Mouse (Mus musculus) cerebellum, adult 2 months (tissue): ENCODE measurements at regions not wholly inside any gene's neighbourhood (a gene's known extent, or its start where the extent isn't known, plus 50 kb on each side); places are given as distances from the start of the nearest gene placed in this dataset.
"Not testable (repeated sequence)": the region's sequence is repeated elsewhere in the genome, so short reads cannot be mapped to it uniquely, and the experiment has no call there.

Experiments
- DNase-seq, 2 experiments: peaks; one replicate each; pipeline ENCODE4 v3.0.0; 2021
- H3K27ac ChIP-seq: fragments of 200-500 bp; 2 replicates; pipeline ENCODE4 v1.5.1; 2012; ENCODE audit warnings: low read length, control low read depth, inconsistent platforms; ENCODE audit not compliant: insufficient read depth
- H3K27me3 ChIP-seq: fragments of 200-500 bp; 2 replicates; pipeline ENCODE4 v1.6.1; 2012; ENCODE audit warnings: inconsistent platforms, mild to moderate bottlenecking, low read length, moderate library complexity; ENCODE audit not compliant: control insufficient read depth, insufficient read depth
- H3K4me1 ChIP-seq: fragments of 200-500 bp; 2 replicates; pipeline ENCODE4 v1.6.1; 2011; ENCODE audit warnings: low read length; ENCODE audit not compliant: control insufficient read depth, insufficient read depth
- H3K4me3 ChIP-seq: fragments of 200-500 bp; replicated peaks from 2 replicates; pipeline ENCODE3; 2011; ENCODE audit warnings: mild to moderate bottlenecking, low read depth, low read length, control low read depth; ENCODE audit not compliant: insufficient read depth
- CTCF ChIP-seq: fragments of 200-500 bp; IDR thresholded peaks from 2 replicates; pipeline ENCODE4 v1.5.1; 2011; ENCODE audit warnings: low read depth, mild to moderate bottlenecking, control low read depth, low read length, moderate library complexity, borderline replicate concordance; ENCODE audit not compliant: insufficient read depth
- POLR2A ChIP-seq: fragments of 200-500 bp; IDR thresholded peaks from 2 replicates; pipeline ENCODE4 v1.6.1; 2011; ENCODE audit warnings: low read length, control low read depth, borderline replicate concordance; ENCODE audit not compliant: insufficient read depth
- WGBS: fragments of 180-500 bp; shearing (Covaris S2); methylation state at CpG from one replicate; pipeline ENCODE4 v1.1.7; 2018; 5-methylcytosine and 5-hydroxymethylcytosine counted together

- H3K4me1 ChIP-seq = peaks cover 21% of the 10 kb centered on the region; the same call in 1 of the 2 replicates
- no peaks in the 10 kb centered on the region for H3K27me3 ChIP-seq
- no peak for TF ChIP-seq POLR2A
- TF ChIP-seq CTCF = no peak
- no peak for DNase-seq
- no peak overlapping the region for H3K4me3 ChIP-seq
- no peak overlapping the region for H3K27ac ChIP-seq
Measured at GRCm38 (mm10) chr7:113705929-113706328, 59.9 kb upstream of the Spon1 start.

DNA sequence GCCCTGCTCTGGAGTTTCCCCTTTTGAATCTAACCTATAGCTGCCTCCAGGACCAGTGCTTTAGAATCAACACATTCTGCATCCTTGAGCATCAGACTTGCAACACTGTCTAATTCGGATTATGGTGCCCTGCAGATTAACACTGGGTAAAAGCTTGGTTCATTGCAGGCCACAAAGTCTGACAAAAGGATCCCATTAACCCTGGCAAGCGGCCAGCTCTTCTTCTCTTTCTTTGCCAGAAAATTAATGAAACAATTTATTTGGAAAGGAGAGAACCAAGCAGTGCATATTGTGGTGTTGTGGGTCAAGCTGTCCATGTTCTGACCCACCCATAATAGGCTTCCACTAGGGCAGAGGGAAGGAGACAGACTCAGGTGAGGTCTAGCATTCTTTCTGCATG is 58.2 kb upstream of the Spon1 start:
- peak; percentile 73 to 80 for DNase-seq
- Histone ChIP-seq H3K27me3 (no peaks in the 10 kb centered on the region), H3K4me3 (no peak overlapping the region), H3K27ac (peak overlapping the region; percentile 52), H3K4me1 (peaks cover 31% of the 10 kb centered on the region)
- 23% methylated on average over 2 of the region's 2 CpGs for WGBS
- TF ChIP-seq CTCF (no peak), POLR2A (no peak)

- WGBS = 9% methylated on average over 2 of the region's 2 CpGs
Measured at GRCm38 (mm10) chr7:113710541-113711270, 55.1 kb upstream of the Spon1 start.

DNA sequence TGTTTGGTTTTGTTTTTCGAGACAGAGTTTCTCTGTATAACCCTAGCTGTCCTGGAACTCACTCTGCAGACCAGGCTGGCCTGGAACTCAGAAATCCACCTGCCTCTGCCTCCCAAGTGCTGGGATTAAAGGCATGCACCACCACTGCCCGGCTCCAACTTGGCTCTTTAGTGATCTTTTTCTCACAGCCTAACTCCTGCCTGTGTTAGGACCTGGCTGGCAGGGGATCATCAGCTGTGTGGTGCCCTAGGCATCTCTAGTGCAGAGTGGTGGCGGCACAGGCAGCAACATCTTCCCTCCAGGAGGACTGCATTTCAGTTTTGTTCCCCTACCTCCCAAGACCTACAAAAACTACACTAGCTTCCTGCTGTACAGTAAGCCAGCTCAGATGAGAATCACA is 54.4 kb upstream of the Spon1 start:
- peaks cover 31% of the 10 kb centered on the region for H3K4me1 ChIP-seq
- WGBS = 25% methylated on average over 3 of the region's 3 CpGs
- DNase-seq = peak in 1 of 2 experiments; percentile 60
- not testable (repeated sequence) for H3K27me3 ChIP-seq, H3K4me3 ChIP-seq
- peak overlapping the region; percentile 48 for H3K27ac ChIP-seq

More at GRCm38 (mm10) chr7:113710541-113711270, 55.1 kb upstream of the Spon1 start:
- Histone ChIP-seq H3K4me1 (peaks cover 31% of the 10 kb centered on the region), H3K27ac (peak overlapping the region; percentile 66), H3K4me3 (no peak overlapping the region), H3K27me3 (no peaks in the 10 kb centered on the region)
- DNase-seq = peak; percentile 88 to 94
- TF ChIP-seq CTCF = no peak
- TF ChIP-seq POLR2A = peak; percentile 37; the same call in 1 of the 2 replicates
